Mouse (Mus musculus) T-helper 2 cell (primary cell): Measurements from ENCODE around the gene Dnmt1.

Experiments
- in situ Hi-C: fragments of 300-600 bp; cut with MboI, MseI; formaldehyde crosslinking; loops from one replicate; pipeline ENCODE4 v1.15.1; 2025; ENCODE audit warnings: high pct_unique_total_duplicates

Gene Dnmt1

DNA sequence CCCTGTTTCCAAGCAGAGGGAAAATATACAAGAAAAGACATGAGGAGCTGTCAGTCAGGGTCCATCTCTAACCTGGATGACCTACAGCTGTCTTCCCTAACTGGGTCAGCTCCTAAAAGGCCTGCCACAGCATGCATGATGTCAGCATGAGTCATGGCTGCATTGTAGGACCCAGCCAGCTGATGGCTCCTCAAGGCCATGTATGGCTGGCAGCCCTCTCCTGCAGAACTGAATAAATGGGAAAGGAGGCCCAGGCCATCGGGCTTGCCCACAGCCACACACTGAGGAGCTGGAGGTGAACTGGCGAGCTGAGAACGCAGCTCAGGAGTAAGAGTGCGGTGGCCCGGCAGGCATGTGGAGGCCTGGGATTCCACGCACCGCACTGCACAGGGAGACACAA is 16.3 kb downstream of the Dnmt1 start:
- in situ Hi-C loops = no loop called here

DNA sequence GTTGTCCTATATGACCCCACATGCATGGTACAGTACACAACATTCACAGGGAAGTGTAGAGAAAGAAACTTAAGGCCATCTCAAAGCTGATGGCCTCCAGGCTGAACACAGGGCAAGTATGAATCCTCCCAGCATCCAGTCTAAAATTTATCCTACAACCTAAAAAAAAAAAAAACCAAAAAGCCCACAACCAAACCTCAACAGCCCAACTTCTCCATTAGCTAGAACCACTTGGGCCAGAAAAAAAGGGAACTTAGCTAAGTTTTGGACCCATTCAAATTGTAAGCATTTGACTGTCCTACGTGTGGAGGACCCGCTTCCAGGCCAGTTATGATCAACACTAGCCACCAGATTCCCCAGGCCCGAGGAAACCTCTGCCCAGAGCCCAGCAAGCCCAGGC is 36.4 kb downstream of the Dnmt1 start:
- in situ Hi-C loops = loop anchor here (10.0 to 25.0 kb wide), 3 partner anchors 72 to 1439 kb away; no protein-coding TSS in a partner anchor

DNA sequence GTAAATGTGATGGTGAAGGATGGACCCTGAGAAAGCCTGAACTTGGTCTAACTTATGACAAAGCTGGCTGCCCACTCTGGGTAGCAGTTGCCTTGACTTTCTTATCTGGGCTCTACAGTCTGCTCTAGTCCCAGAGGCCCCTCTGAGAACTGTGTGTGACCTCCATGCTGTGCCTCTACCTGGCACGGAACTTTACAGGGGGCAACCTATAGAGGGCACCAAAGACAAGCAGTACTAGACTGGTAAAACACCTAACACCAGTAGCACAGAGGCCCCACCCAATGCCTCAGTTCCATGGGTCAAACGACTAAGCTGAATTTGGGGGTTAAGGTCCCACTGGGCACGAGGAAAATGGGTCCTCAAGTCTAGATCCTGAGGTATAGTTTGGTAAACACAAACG is 43.5 kb downstream of the Dnmt1 start:
- in situ Hi-C loops = loop anchor here (10.0 to 25.0 kb wide), 2 partner anchors 229 to 1446 kb away; partner anchors contain the start of gene Cdc37

DNA sequence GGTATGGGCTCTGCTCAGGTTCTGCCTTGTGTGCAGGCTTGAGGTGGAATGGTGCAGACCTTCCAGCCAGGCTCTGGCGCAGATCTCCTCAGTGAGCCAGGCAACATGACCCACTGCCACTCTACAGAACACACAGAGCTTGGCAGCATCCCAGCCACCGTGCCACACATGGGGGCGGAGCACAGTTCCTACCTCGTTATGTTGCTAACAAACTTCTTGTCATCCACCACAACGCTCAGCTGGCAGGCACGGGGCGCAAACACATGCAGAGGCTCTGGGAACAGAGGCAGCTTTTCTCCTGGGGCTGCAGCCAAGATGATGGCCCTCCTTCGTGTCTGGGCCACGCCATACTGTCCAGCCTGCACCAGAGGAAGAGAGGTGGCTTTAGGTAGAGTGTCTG is 49.7 kb downstream of the Dnmt1 start:
- in situ Hi-C loops = loop anchor here (5.0 to 25.0 kb wide), 3 partner anchors 37 to 1452 kb away; partner anchors contain the start of gene Cdc37

DNA sequence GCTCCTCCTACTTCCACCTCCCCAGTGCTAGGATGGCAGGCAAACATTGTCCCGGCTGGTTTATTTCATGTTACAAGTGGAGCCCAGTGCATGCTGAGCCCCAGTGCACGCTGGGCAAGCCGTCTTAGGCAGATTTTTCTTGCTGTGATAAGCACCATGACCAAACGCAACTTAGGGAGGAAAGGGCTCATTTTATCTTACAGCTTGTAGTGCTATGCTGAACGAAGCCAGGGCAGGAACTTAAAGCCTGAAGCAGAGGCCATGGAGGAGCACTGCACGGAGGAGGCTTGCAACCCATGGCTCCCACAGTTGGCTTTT is 57.6 kb downstream of the Dnmt1 start:
- in situ Hi-C loops = loop anchor here (25.0 kb wide), 1 partner anchor 1460 kb away; no protein-coding TSS in a partner anchor

DNA sequence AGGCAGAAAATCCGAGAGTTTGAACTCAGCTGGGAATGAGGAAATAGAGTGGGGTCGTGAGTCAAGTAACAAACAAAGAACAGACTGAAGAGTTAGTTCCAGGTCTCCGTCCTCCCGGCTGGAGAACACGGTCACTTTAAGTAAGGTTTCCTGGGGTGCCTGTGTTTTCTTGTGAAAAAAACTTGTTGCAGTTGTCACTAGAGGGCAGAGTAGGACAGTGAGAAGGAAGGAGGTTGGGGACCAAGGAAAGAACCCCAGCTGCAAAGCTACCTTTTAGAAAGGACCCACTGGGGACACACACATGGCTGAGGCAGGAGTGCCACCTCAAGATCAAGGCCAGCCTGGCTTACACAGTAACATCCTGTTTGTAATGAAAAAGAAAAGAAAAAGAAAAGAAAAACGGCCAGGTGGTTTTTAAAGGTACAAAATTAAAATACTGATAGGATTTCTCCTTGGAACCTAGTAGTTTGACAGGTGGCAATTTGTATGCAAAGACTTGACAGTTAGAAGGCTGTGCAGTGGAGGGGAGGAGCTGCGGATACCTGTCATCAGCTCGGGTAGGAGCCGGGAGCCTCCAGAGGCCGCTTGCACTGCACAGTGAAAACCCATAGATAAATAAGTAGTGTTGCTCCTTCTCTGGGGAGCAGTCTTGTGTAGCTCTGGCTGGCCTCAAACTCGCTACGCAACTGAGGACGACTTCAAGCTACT is 58.1 kb downstream of the Dnmt1 start:
- in situ Hi-C loops = loop anchor here (25.0 kb wide), 1 partner anchor 1461 kb away; no protein-coding TSS in a partner anchor

DNA sequence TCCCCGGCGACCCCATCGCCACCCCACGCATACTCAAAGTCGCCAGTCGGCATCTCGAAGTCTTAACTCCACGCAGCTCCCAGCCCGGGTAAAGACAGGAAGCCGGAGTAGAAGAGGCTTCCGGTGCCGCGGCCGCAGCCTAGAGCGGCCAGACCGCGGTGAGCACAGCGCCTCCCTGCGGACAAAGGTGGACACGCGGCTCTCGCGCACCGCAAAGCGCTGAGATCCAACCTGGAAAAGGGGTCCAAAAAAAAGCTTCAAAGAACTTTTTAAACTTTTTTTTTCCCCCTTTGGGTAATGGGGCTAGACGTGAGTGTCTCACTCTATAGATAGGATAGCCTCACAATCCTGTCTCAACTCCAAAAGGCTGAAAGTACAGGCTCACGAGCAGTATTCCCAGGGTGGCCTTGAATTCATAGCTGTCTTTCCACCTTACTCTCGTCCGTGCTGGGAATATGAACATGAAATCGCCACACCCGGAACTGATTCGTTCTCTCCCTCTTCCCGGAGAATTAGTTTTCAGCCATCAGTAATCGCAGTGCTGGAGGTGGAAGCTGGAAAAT is 61.1 kb downstream of the Dnmt1 start, which contains the start of gene Eif3g:
Eif3g (minus strand) TSS at position 113 of the 563 bp plus-strand sequence.
- in situ Hi-C loops = no loop called here

DNA sequence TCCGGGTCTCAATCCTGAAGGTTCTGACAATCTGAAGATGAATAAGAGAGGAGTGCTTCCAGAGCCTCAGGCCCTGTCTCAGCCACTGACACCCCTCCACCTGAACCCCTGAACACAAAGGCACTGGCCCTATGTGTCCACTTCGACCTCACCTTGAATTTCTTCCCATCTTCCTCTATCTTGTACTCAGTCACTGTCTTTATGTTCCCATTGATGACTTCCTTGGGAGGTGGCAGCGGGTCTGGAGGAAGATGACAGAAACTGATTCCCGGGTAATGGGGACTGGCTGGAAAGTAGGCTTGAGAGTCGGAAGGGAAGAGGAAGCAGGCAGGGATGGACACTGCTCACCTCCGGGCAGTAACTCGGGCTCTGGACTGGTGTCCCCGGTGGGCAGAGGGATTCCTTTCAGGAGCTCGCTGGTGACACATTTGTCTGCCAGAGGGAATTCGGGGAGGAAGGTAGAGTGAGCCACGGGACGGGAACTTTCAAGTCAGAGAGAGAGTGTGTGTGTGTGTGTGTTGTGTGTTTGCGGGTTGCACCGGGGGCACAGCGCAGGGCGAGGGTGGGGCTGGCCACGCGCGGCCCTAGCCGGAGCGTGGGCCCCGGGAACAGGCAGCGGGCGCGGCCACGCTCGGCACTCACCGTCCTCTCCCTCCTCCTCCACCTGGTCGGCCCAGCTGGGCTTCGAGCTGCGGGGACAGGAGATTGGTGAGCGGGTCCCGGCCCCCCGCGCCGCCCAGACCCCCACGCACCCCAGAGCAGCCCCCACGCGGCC is 61.8 kb downstream of the Dnmt1 start:
- in situ Hi-C loops = no loop called here

DNA sequence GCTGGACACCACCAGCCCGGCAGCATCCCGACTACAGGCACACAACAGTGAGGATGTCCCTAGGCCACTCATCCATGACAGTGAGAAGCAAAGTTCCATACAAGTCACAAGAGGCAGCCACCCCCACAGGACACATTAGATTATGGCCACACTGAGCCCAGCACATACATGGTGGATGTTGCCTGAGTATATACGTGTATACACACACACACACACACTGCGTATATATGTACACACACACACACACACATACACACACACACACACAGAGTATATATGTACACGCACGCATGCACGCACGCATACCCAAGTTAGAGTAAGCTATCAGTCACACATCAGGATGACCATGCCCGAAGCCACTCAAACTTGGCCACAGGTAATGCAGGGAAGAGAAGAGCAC is 64.3 kb downstream of the Dnmt1 start:
- in situ Hi-C loops = no loop called here

DNA sequence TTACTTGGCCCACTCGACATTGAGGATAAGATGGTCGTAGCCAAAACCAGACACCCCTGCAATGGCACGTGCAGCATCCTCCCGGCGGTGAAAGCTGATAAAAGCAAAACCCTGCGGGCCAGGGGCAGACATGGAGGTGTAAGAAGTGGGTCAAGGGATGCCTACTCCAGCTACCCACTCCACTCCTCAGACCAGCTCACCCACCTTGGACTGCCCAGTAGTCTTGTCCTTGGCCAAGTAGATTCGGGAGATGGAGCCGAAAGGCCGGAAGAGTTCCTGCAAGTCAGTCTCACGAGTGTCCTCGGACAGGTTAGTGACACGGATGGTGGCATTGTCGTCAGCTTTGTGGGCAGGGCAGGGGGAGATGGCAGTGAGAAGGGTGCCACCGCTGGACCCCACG is 65.1 kb downstream of the Dnmt1 start:
- in situ Hi-C loops = no loop called here

DNA sequence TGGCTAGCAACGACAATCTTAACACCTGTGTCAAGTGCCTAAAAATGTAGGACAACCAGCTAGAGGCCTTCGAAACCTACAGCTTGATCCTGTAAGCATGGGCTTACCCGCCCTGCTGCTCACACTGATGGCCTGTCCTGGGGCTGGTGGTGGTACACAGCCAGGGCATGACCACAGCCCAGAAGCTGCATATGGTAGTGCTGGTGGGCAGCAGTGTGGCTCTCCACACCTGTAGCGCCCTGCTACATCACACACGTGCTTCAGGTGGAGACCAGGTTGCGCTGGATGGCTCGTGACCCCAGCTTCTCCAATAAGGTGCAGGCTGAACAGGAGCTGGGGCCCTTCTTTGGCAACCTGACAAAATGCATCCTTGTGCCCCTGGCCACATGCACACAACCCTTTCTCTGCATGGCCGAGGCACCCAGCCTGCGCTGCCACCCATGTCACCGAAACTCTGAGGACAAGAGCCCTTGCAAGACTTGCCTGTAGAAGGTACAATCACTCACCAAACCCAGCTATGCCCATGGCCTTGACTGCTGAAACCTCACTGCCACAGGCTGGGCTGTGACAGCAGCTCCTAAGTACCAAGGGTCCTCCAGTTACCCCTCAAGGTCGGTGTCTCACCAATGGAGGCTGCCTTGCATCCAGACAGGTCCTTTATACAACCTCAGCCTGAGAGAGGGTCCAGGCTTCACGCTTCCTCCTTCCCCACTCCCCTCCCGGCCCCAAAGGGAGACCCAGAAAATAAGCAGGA is 65.9 kb downstream of the Dnmt1 start:
- in situ Hi-C loops = no loop called here

DNA sequence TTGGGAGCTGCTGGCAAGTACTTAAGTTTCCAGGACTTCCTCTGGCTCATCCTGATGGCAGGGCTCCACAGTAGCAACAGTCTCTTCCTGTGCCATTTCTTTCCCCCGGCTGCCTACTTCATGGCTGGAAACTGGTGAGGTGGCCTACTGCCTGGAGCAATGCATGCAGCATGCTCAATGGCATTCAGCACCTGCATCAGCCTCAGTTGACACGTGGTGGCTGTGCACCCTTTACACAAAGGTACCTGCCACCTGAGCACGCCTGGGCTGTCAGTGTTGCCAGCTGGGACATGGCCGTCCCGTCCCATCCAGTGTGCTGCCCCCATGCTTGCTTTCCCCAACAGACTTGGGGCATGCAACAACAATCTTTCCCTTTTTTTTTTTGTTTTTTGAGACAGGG is 66.6 kb downstream of the Dnmt1 start:
- in situ Hi-C loops = no loop called here

DNA sequence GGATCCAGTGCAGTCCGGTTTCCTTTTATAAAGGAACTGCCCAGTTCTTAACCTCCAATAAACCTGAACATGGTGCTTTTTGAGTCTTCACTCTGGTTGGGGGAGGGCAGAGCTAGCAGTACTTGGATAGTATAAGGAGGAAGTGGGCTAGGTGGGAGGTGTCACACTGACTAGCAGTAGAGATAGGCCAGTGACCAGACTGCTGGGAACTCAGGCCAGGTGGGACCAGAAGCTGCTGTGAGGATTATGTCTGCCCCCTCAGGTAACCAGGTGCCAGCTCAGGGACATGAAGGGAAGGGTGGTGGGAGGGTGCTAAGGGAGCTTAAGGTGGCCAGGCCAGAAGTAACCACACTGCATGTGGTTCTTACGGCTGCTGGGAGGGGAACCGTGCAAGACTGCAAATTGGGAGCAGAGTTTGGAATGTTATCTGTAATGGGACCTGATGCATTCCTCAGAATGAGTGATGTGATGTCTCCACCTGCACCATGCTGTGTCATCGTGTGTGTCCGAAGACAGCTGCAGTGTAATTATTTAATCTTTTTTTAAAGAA is 67.5 kb downstream of the Dnmt1 start:
- in situ Hi-C loops = no loop called here

DNA sequence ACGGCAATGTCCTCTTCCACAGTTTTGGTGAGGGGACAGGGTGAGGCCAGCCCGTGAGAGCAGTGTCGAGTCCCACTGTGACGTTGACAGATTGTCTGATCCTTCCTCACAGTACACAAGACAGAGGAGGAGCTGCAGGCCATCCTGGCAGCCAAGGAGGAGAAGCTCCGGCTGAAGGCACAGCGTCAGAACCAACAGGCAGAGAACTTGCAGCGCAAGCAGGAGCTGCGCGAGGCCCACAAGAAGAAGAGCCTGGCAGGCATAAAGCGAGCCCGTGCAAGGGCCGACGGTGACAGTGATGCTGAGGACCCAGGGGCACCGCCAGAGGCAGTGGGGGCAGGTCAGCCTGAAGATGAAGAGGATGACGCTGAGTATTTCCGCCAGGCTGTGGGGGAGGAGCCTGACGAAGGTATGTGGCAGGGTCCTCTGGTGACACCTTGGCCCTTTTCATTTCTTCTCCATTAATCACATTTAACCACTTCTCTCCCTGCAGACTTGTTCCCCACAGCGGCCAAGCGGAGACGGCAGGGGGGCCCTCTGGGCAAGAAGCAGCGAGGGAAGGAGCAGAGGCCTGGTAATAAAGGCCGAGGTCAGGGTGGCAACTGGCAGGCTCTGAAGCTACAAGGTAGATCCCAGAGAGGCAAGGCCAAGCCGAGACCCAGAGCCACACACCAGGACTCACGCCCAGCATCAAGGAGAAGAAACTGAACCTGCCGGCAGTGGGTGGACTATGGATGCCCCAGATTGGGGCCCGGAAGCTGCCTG is 68.2 kb downstream of the Dnmt1 start:
- in situ Hi-C loops = no loop called here

DNA sequence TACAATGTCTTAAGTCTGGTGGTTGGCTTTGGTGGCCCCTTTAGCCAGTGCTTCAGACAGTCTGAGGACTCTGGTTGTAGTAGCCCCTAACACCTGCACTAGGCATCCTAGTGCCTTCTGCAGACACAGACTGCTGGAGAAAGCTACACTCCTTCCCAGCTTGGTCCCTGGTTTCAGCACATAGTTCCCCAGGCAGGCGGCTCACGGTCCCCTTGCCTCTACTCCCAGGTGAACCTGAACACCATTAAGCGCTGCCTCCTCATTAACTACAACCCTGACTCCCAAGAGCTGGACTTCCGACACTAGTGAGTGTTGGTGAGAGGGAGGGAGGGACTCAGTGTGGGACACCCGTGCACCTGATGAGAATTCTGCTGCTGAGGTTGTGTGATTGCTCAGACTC is 69.3 kb downstream of the Dnmt1 start:
- in situ Hi-C loops = no loop called here

DNA sequence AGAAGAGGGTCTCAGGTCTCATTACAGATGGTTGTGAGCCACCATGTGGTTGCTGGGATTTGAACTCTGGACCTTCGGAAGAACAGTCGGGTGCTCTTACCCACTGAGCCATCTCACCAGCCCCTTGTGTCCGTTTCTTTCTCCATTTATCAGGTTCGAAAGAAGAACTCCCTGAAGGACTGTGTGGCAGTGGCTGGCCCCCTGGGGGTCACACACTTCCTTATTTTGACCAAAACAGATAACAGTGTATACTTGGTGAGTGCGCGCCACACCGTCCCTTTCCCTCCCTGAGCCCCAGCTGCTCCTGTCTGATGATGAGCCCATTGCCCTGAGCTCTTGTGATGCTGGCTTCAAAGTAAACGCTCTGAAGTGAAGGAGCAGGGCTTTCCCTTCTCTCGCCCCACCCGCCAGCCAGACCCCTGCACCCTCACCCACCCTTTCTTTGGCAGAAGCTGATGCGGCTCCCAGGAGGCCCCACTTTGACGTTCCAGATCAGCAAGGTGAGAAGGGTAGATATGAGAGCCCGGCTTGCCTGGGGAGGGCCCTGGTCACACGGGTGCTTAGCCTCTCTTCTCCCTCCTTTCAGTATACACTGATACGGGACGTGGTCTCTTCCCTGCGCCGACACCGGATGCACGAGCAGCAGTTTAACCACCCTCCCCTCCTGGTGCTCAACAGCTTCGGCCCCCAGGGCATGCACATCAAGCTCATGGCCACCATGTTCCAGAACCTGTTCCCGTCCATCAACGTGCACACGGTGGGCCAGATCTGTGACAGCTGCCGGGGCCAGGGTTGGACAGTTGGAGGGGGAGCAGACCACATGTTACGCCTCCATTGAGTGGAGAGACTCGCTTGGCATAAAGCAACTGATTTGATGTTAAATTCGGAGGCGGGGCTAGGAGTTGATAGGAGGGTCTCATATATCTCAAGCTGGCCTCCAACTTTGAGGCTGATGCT is 70.2 kb downstream of the Dnmt1 start:
- in situ Hi-C loops = no loop called here

DNA sequence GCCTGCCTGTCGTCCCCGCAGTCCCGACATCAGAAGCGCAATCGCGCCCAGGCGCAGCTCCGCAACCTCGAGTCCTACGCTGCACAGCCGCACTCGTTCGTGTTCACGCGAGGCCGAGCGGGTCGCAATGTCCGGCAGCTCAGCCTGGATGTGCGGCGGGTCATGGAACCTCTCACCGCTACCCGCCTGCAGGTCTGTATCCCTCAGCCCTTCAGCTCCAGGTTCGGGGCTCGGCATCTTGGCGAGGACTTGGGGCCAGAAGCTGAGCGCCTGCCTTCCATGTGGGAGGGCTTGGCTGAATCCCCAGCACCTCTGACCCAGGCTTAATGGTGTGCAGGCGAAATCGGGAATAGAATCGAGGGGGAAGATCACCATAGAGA is 71.3 kb downstream of the Dnmt1 start:
- in situ Hi-C loops = no loop called here

DNA sequence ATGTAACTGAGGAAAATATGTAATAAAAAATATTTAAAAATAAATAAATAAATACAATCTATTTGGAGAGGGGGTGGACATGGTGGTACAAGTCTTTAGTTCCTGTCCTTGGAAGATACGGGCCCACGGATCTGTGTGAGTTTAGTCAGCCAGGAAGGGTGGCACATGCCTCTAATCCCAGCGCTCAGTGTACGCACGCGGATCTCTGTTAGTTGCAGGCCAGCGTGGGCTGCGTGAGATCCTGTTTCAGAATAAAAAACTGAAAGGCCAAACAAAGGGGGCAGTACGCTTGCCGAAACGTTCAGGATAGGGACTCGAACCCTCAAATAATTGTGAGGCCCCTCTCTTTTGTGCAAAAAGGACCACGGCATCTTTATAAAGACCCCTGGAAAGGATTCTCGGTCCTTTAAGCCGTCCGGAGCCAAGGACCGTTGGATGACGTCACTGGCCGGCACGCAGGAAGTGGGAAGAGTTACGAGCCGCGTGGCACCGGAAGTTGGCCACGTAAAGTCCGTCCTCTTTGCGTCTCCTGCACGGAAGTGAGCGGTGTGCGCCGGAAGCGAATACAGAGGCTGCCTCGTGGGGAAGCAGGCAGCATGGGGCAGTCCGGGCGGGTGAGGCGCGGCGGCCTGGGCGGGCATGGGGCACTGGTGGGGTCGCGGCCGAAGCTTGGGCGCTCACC is 71.8 kb downstream of the Dnmt1 start, which contains the start of gene Ppan:
Ppan (plus strand) TSS at position 472 of the 682 bp plus-strand sequence.
- in situ Hi-C loops = no loop called here

DNA sequence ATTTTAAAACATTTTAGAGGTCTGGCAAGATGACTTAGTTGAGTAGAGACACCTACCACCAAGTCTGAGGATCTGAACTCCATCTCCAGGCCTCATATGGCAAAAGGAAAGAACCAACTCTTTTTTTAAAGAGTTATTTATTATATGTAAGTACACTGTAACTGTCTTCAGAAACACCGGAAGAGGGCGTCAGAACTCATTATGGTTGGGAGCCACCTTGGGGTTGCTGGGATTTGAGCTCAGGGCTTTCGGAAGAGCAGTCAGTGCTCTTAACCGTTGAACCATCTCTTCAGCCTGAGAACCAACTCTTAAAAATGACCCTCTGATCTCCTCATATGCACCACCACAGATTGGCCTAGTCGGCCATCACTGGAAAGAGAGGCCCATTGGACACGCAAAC is 72.5 kb downstream of the Dnmt1 start:
- in situ Hi-C loops = no loop called here
